Mouse (Mus musculus): ENCODE measurements around the gene Aif1.

- TF ChIP-seq CTCF (IDR thresholded peaks at IDR 0.05; ENCODE audit: borderline replicate concordance, insufficient read depth, low read depth, low read length) (no peak), POLR2A (IDR thresholded peaks at IDR 0.05; ENCODE audit: borderline replicate concordance, insufficient read depth, low read length) (no peak)
These were observed 25.3 kb upstream of the Aif1 start for GRCm38 (mm10) chr17:35201128-35201527.

Measured in cerebellum, adult 2 months (tissue).